Mouse (Mus musculus) CH12.LX (cell line): Measurements from ENCODE around the gene Olfr191.

ENCODE experiments used
- CTCF ChIP-seq, 2 experiments: IDR thresholded peaks in 1 of 2; conservative IDR thresholded peaks in 1 of 2; 2 replicates each; pipeline ENCODE4 v1.5.1; 2011 to 2012; ENCODE audit warnings: low read depth in 2 of 2, low read length in 2 of 2, improper control_type of control experiment in 1 of 2, inconsistent platforms in 1 of 2, mild to moderate bottlenecking in 1 of 2, moderate library complexity in 1 of 2
- EP300 ChIP-seq: IDR thresholded peaks from 2 replicates; pipeline ENCODE4 v1.6.1; 2011; ENCODE audit warnings: low read length, improper control_type of control experiment
- MAX ChIP-seq: IDR thresholded peaks from 2 replicates; pipeline ENCODE4 v1.6.1; 2011; ENCODE audit warnings: low read length, improper control_type of control experiment
- POLR2A ChIP-seq: IDR thresholded peaks from 2 replicates; pipeline ENCODE4 v1.6.1; 2011; ENCODE audit warnings: low read depth, mild to moderate bottlenecking, improper control_type of control experiment, low read length
- RAD21 ChIP-seq: IDR thresholded peaks from 2 replicates; pipeline ENCODE4 v1.6.1; 2011; ENCODE audit warnings: low read depth, mild to moderate bottlenecking, low read length, improper control_type of control experiment, moderate library complexity
- USF1 ChIP-seq: IDR thresholded peaks from 2 replicates; pipeline ENCODE4 v1.6.1; 2014; ENCODE audit warnings: low read depth, mild to moderate bottlenecking, inconsistent platforms, low read length, improper control_type of control experiment

DNA sequence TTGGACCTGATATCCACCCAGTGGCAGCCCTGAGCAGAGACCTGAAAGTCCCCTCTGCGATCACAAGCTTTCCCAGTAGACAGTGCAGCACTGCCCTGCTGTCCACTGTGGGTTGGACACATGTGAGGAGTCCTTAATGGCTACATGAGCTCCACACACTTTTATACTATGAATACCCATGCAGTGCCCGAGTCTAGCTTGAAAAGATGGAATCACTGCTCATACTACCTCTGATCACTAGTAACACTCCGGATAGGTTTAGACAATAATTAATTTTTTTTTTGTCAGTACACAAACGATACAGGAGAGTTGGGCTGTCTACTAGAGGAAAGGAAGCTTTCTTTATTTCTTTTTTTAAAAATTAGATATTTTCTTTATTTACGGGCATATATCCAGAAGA is 11.7 kb downstream of the Olfr191 start, which contains the start of gene Olfr190:
- TF ChIP-seq EP300, result no peak
- no peak for TF ChIP-seq CTCF (conservative IDR thresholded peaks at IDR 0.05 in 1 of 2, IDR thresholded peaks at IDR 0.05 in 1 of 2; ENCODE audit: low read depth in 2 of 2, low read length in 2 of 2)
- TF ChIP-seq POLR2A, result no peak
- no peak for TF ChIP-seq RAD21
- TF ChIP-seq MAX, result no peak
- TF ChIP-seq USF1, result no peak
